Mouse (Mus musculus): ENCODE measurements around the gene Spock1. TPM values are rescaled to one million over a fixed set of nuclear protein-coding genes. Genes with fewer than 3 reads are reported as not detected.

Gene Spock1
- polyA plus RNA-seq, 1 experiment from 2014 or later: 0.06 TPM

GRCm38 (mm10) chr13:57771998-57772397 is 136.1 kb downstream of the Spock1 start:
- no peak for ATAC-seq (ENCODE audit: insufficient read depth)
- H3K27me3 ChIP-seq: no peaks in the 10 kb centered on the region
- no peak overlapping the region for H3K27ac ChIP-seq (replicated peaks)
- H3K9ac ChIP-seq: no peak overlapping the region
- no peak overlapping the region for H3K4me3 ChIP-seq (replicated peaks)
- no peaks in the 10 kb centered on the region for H3K36me3 ChIP-seq (replicated peaks)
- 64% methylated on average over 6 of the region's 6 CpGs for WGBS (ENCODE audit: insufficient replicate concordance)
- no peaks in the 10 kb centered on the region for H3K4me1 ChIP-seq (replicated peaks)
- no peaks in the 10 kb centered on the region for H3K9me3 ChIP-seq (replicated peaks)
- H3K4me2 ChIP-seq: no peak overlapping the region

GRCm38 (mm10) chr13:57766721-57767120 is 141.4 kb downstream of the Spock1 start:
- no peaks in the 10 kb centered on the region for H3K4me1 ChIP-seq (replicated peaks)
- H3K27me3 ChIP-seq: no peaks in the 10 kb centered on the region
- H3K27ac ChIP-seq (replicated peaks): no peak overlapping the region
- ATAC-seq (ENCODE audit: insufficient read depth): no peak
- H3K36me3 ChIP-seq (replicated peaks): no peaks in the 10 kb centered on the region
- H3K4me3 ChIP-seq (replicated peaks): no peak overlapping the region
- no peak overlapping the region for H3K9ac ChIP-seq
- H3K9me3 ChIP-seq (replicated peaks): no peaks in the 10 kb centered on the region
- no peak overlapping the region for H3K4me2 ChIP-seq
- WGBS (ENCODE audit: insufficient replicate concordance): 42% methylated on average over 3 of the region's 3 CpGs

- Histone ChIP-seq H3K4me1 (replicated peaks) (no peaks in the 10 kb centered on the region), H3K9me3 (replicated peaks) (no peaks in the 10 kb centered on the region)
- 71% methylated on average over 5 of the region's 5 CpGs for WGBS (ENCODE audit: insufficient replicate concordance)
Measured at GRCm38 (mm10) chr13:57761122-57761521, 147.0 kb downstream of the Spock1 start.

GRCm38 (mm10) chr13:57760618-57761017 is 147.5 kb downstream of the Spock1 start:
- WGBS (ENCODE audit: insufficient replicate concordance): 75% methylated on average over 3 of the region's 3 CpGs
- no peak for ATAC-seq (ENCODE audit: insufficient read depth)
- no peaks in the 10 kb centered on the region for H3K36me3 ChIP-seq (replicated peaks)
- H3K4me1 ChIP-seq (replicated peaks): no peaks in the 10 kb centered on the region
- H3K9me3 ChIP-seq (replicated peaks): no peaks in the 10 kb centered on the region
- H3K4me2 ChIP-seq: no peak overlapping the region
- H3K4me3 ChIP-seq (replicated peaks): no peak overlapping the region
- H3K27ac ChIP-seq (replicated peaks): no peak overlapping the region
- H3K27me3 ChIP-seq: no peaks in the 10 kb centered on the region
- H3K9ac ChIP-seq: no peak overlapping the region

More at GRCm38 (mm10) chr13:57761122-57761521, 147.0 kb downstream of the Spock1 start:
- H3K36me3 ChIP-seq (replicated peaks): no peaks in the 10 kb centered on the region
- H3K27ac ChIP-seq (replicated peaks): no peak overlapping the region
- no peaks in the 10 kb centered on the region for H3K27me3 ChIP-seq
- H3K4me2 ChIP-seq: no peak overlapping the region
- H3K4me3 ChIP-seq (replicated peaks): no peak overlapping the region
- no peak for ATAC-seq (ENCODE audit: insufficient read depth)
- H3K9ac ChIP-seq: no peak overlapping the region

GRCm38 (mm10) chr13:57756316-57756715 is 151.8 kb downstream of the Spock1 start:
- Histone ChIP-seq H3K27me3 (no peaks in the 10 kb centered on the region), H3K4me2 (no peak overlapping the region), H3K36me3 (replicated peaks) (no peaks in the 10 kb centered on the region), H3K4me1 (replicated peaks) (no peaks in the 10 kb centered on the region), H3K4me3 (replicated peaks) (no peak overlapping the region), H3K9me3 (replicated peaks) (no peaks in the 10 kb centered on the region), H3K27ac (replicated peaks) (no peak overlapping the region), H3K9ac (no peak overlapping the region)
- ATAC-seq (ENCODE audit: insufficient read depth): no peak
- 72% methylated on average over 3 of the region's 3 CpGs for WGBS (ENCODE audit: insufficient replicate concordance)

- Histone ChIP-seq H3K36me3 (replicated peaks) (no peaks in the 10 kb centered on the region), H3K27ac (replicated peaks) (no peak overlapping the region), H3K9me3 (replicated peaks) (no peaks in the 10 kb centered on the region), H3K27me3 (no peaks in the 10 kb centered on the region), H3K9ac (no peak overlapping the region), H3K4me2 (no peak overlapping the region), H3K4me1 (replicated peaks) (no peaks in the 10 kb centered on the region), H3K4me3 (replicated peaks) (no peak overlapping the region)
- no peak for ATAC-seq (ENCODE audit: insufficient read depth)
- 59% methylated on average over 7 of the region's 7 CpGs for WGBS (ENCODE audit: insufficient replicate concordance)
Measured at GRCm38 (mm10) chr13:57750831-57751230, 157.3 kb downstream of the Spock1 start.

GRCm38 (mm10) chr13:57744667-57745066 is 163.5 kb downstream of the Spock1 start:
- H3K27ac ChIP-seq (replicated peaks): no peak overlapping the region
- no peaks in the 10 kb centered on the region for H3K9me3 ChIP-seq (replicated peaks)
- no peak overlapping the region for H3K4me3 ChIP-seq (replicated peaks)
- no peaks in the 10 kb centered on the region; the same call in 1 of the 2 replicates for H3K27me3 ChIP-seq
- H3K4me1 ChIP-seq (replicated peaks): peaks cover 12% of the 10 kb centered on the region; the same call in 1 of the 2 replicates
- H3K4me2 ChIP-seq: no peak overlapping the region
- ATAC-seq (ENCODE audit: insufficient read depth): no peak
- H3K9ac ChIP-seq: no peak overlapping the region
- WGBS (ENCODE audit: insufficient replicate concordance): 37% methylated on average over 3 of the region's 3 CpGs
- no peaks in the 10 kb centered on the region for H3K36me3 ChIP-seq (replicated peaks)

- WGBS (ENCODE audit: insufficient replicate concordance): 72% methylated on average over 6 of the region's 6 CpGs
- ATAC-seq (ENCODE audit: insufficient read depth): no peak
- Histone ChIP-seq H3K9ac (no peak overlapping the region), H3K27ac (replicated peaks) (no peak overlapping the region), H3K9me3 (replicated peaks) (no peaks in the 10 kb centered on the region), H3K4me1 (replicated peaks) (peaks cover 12% of the 10 kb centered on the region; the same call in 1 of the 2 replicates), H3K27me3 (no peaks in the 10 kb centered on the region; the same call in 1 of the 2 replicates), H3K36me3 (replicated peaks) (no peaks in the 10 kb centered on the region), H3K4me2 (no peak overlapping the region), H3K4me3 (replicated peaks) (no peak overlapping the region)
Measured at GRCm38 (mm10) chr13:57741186-57741585, 166.9 kb downstream of the Spock1 start.

- H3K9me3 ChIP-seq (replicated peaks): no peaks in the 10 kb centered on the region
- no peak overlapping the region for H3K4me3 ChIP-seq (replicated peaks)
- no peak overlapping the region for H3K4me2 ChIP-seq
- H3K36me3 ChIP-seq (replicated peaks): no peaks in the 10 kb centered on the region
- H3K9ac ChIP-seq: no peak overlapping the region
- H3K27ac ChIP-seq (replicated peaks): peak overlapping the region; percentile 59
- 57% methylated on average over 5 of the region's 5 CpGs for WGBS (ENCODE audit: insufficient replicate concordance)
- no peaks in the 10 kb centered on the region; the same call in 1 of the 2 replicates for H3K27me3 ChIP-seq
- ATAC-seq (ENCODE audit: insufficient read depth): peak; percentile 83
- peaks cover 12% of the 10 kb centered on the region; the same call in 1 of the 2 replicates for H3K4me1 ChIP-seq (replicated peaks)
Measured at GRCm38 (mm10) chr13:57740473-57740872, 167.7 kb downstream of the Spock1 start.

- Histone ChIP-seq H3K27me3 (no peaks in the 10 kb centered on the region), H3K4me2 (no peak overlapping the region), H3K4me3 (replicated peaks) (no peak overlapping the region), H3K9me3 (replicated peaks) (no peaks in the 10 kb centered on the region), H3K9ac (no peak overlapping the region), H3K36me3 (replicated peaks) (no peaks in the 10 kb centered on the region), H3K4me1 (replicated peaks) (peaks cover 12% of the 10 kb centered on the region; the same call in 1 of the 2 replicates), H3K27ac (replicated peaks) (no peak overlapping the region)
- no peak for ATAC-seq (ENCODE audit: insufficient read depth)
- 65% methylated on average over 7 of the region's 7 CpGs for WGBS (ENCODE audit: insufficient replicate concordance)
Measured at GRCm38 (mm10) chr13:57736060-57736459, 172.1 kb downstream of the Spock1 start.

- Histone ChIP-seq H3K4me3 (replicated peaks) (no peak overlapping the region), H3K9ac (no peak overlapping the region), H3K27ac (replicated peaks) (no peak overlapping the region), H3K4me2 (no peak overlapping the region), H3K36me3 (replicated peaks) (no peaks in the 10 kb centered on the region), H3K4me1 (replicated peaks) (no peaks in the 10 kb centered on the region; the same call in 1 of the 2 replicates), H3K27me3 (no peaks in the 10 kb centered on the region), H3K9me3 (replicated peaks) (no peaks in the 10 kb centered on the region)
- WGBS (ENCODE audit: insufficient replicate concordance): 73% methylated on average over 4 of the region's 4 CpGs
- ATAC-seq (ENCODE audit: insufficient read depth): no peak
Measured at GRCm38 (mm10) chr13:57734549-57734948, 173.6 kb downstream of the Spock1 start.

GRCm38 (mm10) chr13:57733521-57733920 is 174.6 kb downstream of the Spock1 start:
- H3K4me2 ChIP-seq: no peak overlapping the region
- no peaks in the 10 kb centered on the region for H3K27me3 ChIP-seq
- no peaks in the 10 kb centered on the region; the same call in 1 of the 2 replicates for H3K4me1 ChIP-seq (replicated peaks)
- H3K27ac ChIP-seq (replicated peaks): no peak overlapping the region
- no peak for ATAC-seq (ENCODE audit: insufficient read depth)
- 63% methylated on average over 1 of the region's 1 CpGs for WGBS (ENCODE audit: insufficient replicate concordance)
- no peak overlapping the region for H3K9ac ChIP-seq
- no peak overlapping the region for H3K4me3 ChIP-seq (replicated peaks)
- H3K9me3 ChIP-seq (replicated peaks): no peaks in the 10 kb centered on the region
- H3K36me3 ChIP-seq (replicated peaks): no peaks in the 10 kb centered on the region
